Mouse (Mus musculus) G1E (cell line): ENCODE data around the gene Prkca. TPM values are rescaled to one million over a fixed set of nuclear protein-coding genes. Genes with fewer than 3 reads are reported as not detected.

Experiments used
- ATAC-seq: 2 replicates; pipeline ENCODE4 v1.8.0; 2016; ENCODE audit warnings: mild to moderate bottlenecking; ENCODE audit not compliant: insufficient number of reproducible peaks, poor library complexity, low FRiP score, severe bottlenecking; ENCODE audit errors: extremely low read depth
- DNase-seq: peaks from one replicate; pipeline ENCODE4 v3.0.0; 2012; ENCODE audit warnings: low spot score
- H3K27me3 ChIP-seq: 2 replicates; pipeline ENCODE4 v1.6.1; 2012; ENCODE audit warnings: mild to moderate bottlenecking, low read length, inconsistent platforms; ENCODE audit not compliant: insufficient read depth
- H3K36me3 ChIP-seq: replicated peaks from 2 replicates; pipeline ENCODE3; 2012; ENCODE audit warnings: mild to moderate bottlenecking, inconsistent platforms
- H3K4me1 ChIP-seq: 2 replicates; pipeline ENCODE4 v1.6.1; 2012; ENCODE audit warnings: low read depth, low read length, inconsistent platforms, mixed read lengths; ENCODE audit not compliant: insufficient read depth
- H3K4me3 ChIP-seq: 2 replicates; pipeline ENCODE4 v1.5.1; 2012; ENCODE audit warnings: low read depth, mild to moderate bottlenecking, inconsistent platforms, low read length, moderate library complexity, mixed read lengths
- H3K9me3 ChIP-seq: replicated peaks from 2 replicates; pipeline ENCODE4 v1.6.1; 2012; ENCODE audit warnings: inconsistent platforms
- CTCF ChIP-seq: IDR thresholded peaks from 2 replicates; pipeline ENCODE4 v1.5.1; 2012; ENCODE audit warnings: low read depth, low read length, inconsistent platforms, mixed read lengths
- GATA1 ChIP-seq: IDR thresholded peaks from 2 replicates; pipeline ENCODE4 v1.6.1; 2012; ENCODE audit warnings: borderline replicate concordance, low read length, inconsistent platforms, mixed read lengths
- GATA2 ChIP-seq: IDR thresholded peaks from 2 replicates; pipeline ENCODE4 v1.6.1; 2012; ENCODE audit warnings: low read depth, low read length, inconsistent platforms, borderline replicate concordance
- POLR2AphosphoS5 ChIP-seq: IDR thresholded peaks from 2 replicates; pipeline ENCODE4 v1.6.1; 2012; ENCODE audit warnings: low read depth, low read length, inconsistent platforms; ENCODE audit not compliant: insufficient replicate concordance
- TAL1 ChIP-seq: conservative IDR thresholded peaks from 2 replicates; pipeline ENCODE4 v1.6.1; 2012; ENCODE audit warnings: low read depth, low read length, inconsistent platforms, mixed read lengths
- polyA plus RNA-seq: library from polyadenylated mRNA; stranded (reverse); fragments of >175 nt; gene quantifications from 2 replicates; pipeline ENCODE4 v1.2.3, GENCODE M21; 2012
- total RNA-seq, 2 experiments: library from RNA; stranded (forward) in 1 of 2; stranded (reverse) in 1 of 2; fragments of 200-1000 nt in 1 of 2; fragments of >200 nt in 1 of 2; fragmentation: Nextera tagmentation in 1 of 2; gene quantifications; 2 replicates each; pipeline ENCODE4 v1.2.3; 2014 to 2017

Gene Prkca
- total and polyA plus RNA-seq, 3 experiments = 0.11 TPM; not detected in 2

DNA sequence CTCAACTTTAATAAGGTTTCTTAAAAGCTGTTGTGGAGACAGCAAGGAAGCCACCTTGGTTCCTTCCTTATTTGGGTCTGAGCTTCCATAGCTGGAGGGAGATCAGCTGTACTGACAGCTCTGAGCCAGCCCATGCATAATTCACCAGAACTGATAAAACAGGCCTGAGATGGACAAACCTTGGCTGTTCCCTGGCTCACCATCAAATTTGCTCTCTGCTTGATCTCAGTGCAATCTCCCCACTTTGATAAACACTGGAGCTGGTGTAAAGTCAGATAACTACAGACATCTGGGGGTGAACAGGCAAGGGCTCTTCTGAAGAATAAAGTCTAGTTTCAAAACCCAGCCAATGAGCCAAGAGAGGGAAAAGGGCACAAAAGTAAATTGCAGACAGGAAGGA is 261.1 kb downstream of the Prkca start:
- Histone ChIP-seq H3K27me3 (no peaks in the 10 kb centered on the region), H3K36me3 (no peaks in the 10 kb centered on the region), H3K9me3 (peaks cover 17% of the 10 kb centered on the region), H3K4me1 (no peaks in the 10 kb centered on the region), H3K4me3 (no peak overlapping the region)
- TF ChIP-seq GATA1 = no peak
- TF ChIP-seq GATA2 = no peak
- TF ChIP-seq CTCF = no peak
- TF ChIP-seq TAL1 = no peak
- no peak for TF ChIP-seq POLR2AphosphoS5
- no peak for ATAC-seq
- DNase-seq = no peak

- H3K9me3 ChIP-seq = peaks cover 14% of the 10 kb centered on the region
- ATAC-seq (no peak), DNase-seq (no peak)
- no peaks in the 10 kb centered on the region for H3K36me3 ChIP-seq
- no peaks in the 10 kb centered on the region for H3K27me3 ChIP-seq
- no peaks in the 10 kb centered on the region for H3K4me1 ChIP-seq
- no peak overlapping the region for H3K4me3 ChIP-seq
- TF ChIP-seq CTCF (no peak), TAL1 (no peak)
Measured at GRCm38 (mm10) chr11:108079946-108080650, 263.6 kb downstream of the Prkca start.

DNA sequence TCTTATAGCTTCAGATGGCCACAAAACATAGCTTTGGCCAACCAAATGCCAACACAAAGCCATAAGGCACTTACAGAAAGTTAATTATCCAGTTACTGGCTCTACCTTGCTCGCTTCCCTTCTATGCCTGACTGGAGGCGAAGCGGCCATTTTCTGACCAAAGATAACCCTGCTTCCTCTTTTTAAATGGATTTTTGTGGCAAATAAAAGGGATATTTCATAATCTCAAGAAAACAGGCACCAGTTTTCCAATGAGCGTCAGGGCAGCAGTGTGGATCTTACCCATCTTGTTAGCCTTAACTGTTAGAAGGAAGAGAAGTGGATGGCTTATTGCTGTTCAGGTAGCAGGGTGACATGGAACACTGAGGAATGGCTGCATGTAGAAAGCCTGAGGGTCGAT is 264.3 kb downstream of the Prkca start:
- DNase-seq (no peak), ATAC-seq (no peak)
- Histone ChIP-seq H3K4me1 (no peaks in the 10 kb centered on the region), H3K4me3 (no peak overlapping the region), H3K36me3 (no peaks in the 10 kb centered on the region), H3K9me3 (peaks cover 13% of the 10 kb centered on the region), H3K27me3 (no peaks in the 10 kb centered on the region)
- no peak for TF ChIP-seq GATA2
- TF ChIP-seq TAL1 = no peak
- no peak for TF ChIP-seq POLR2AphosphoS5
- no peak for TF ChIP-seq GATA1
- TF ChIP-seq CTCF = no peak

GRCm38 (mm10) chr11:108077514-108077913 is 266.2 kb downstream of the Prkca start:
- ATAC-seq (no peak), DNase-seq (no peak)
- H3K27me3 ChIP-seq = no peaks in the 10 kb centered on the region
- TF ChIP-seq CTCF (no peak), POLR2AphosphoS5 (no peak), TAL1 (no peak), GATA2 (no peak), GATA1 (no peak)
- H3K9me3 ChIP-seq = peaks cover 14% of the 10 kb centered on the region
- H3K4me1 ChIP-seq = no peaks in the 10 kb centered on the region
- no peaks in the 10 kb centered on the region for H3K36me3 ChIP-seq
- H3K4me3 ChIP-seq = no peak overlapping the region

- DNase-seq (no peak), ATAC-seq (no peak)
- H3K27me3 ChIP-seq = no peaks in the 10 kb centered on the region
- H3K4me3 ChIP-seq = no peak overlapping the region
- TF ChIP-seq CTCF = no peak
- no peak for TF ChIP-seq GATA2
- TF ChIP-seq TAL1 = no peak
- TF ChIP-seq POLR2AphosphoS5 = no peak
- TF ChIP-seq GATA1 = no peak
- H3K4me1 ChIP-seq = no peaks in the 10 kb centered on the region
- peaks cover 18% of the 10 kb centered on the region for H3K9me3 ChIP-seq
- no peaks in the 10 kb centered on the region for H3K36me3 ChIP-seq
Measured at GRCm38 (mm10) chr11:108072606-108073243, 271.0 kb downstream of the Prkca start.

DNA sequence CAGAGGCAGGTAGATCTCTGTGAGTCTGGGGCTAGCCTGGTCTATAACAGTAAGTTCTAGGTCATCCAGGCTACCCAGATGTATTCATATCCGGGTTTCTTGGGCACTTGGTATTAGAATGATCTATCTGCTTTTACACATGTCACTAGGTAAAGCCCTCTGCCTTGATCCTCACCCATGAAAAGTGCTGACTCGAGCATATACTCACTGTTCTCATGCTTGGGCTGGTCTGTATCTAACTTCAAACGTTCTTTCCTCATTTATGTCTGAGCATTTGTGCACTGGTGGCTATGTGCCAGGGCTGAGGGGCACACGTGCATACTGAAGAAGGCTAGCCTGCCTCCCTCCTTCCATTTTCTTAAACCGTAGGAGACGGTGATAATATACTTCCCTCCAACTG is 272.5 kb downstream of the Prkca start:
- H3K4me3 ChIP-seq = no peak overlapping the region
- DNase-seq (no peak), ATAC-seq (no peak)
- H3K4me1 ChIP-seq = no peaks in the 10 kb centered on the region
- H3K9me3 ChIP-seq = peaks cover 21% of the 10 kb centered on the region
- H3K27me3 ChIP-seq = no peaks in the 10 kb centered on the region
- H3K36me3 ChIP-seq = no peaks in the 10 kb centered on the region
- TF ChIP-seq CTCF (no peak), TAL1 (no peak), POLR2AphosphoS5 (no peak), GATA2 (no peak), GATA1 (no peak)
